Mouse (Mus musculus) G1E-ER4 (cell line): ENCODE results near the gene Grhl3. TPM values are rescaled to one million over a fixed set of nuclear protein-coding genes. Genes with fewer than 3 reads are reported as not detected.

Experiments
- GATA1 ChIP-seq: IDR thresholded peaks from one replicate; pipeline ENCODE4 v1.8.0; 2012; ENCODE audit warnings: low read length, inconsistent platforms
- polyA plus RNA-seq: library from polyadenylated mRNA; stranded (reverse); fragments of >175 nt; gene quantifications from 2 replicates; pipeline ENCODE4 v1.2.3, GENCODE M21; 2012

Grhl3 gene
- polyA plus RNA-seq, 1 experiment: not detected

DNA sequence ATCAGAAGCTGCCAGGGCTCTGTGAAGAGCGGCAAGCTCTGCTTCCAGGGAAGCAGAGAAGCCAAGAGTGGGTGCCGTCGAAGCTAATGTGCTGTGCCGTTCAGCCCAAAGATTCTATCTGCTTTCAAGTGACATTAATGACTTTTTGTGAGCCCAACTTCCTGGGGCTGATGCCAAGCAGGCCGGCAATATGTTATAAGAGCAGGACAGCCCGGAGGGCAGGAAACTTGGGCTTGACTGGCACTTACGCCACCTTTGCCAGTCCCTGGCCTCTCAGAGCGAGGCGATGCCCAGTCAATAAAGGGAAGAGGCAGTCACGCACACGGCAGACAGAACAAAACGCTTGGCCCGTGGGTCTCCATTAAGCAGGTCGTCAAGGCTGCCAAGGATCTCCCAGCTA, 25.9 kb downstream of the Grhl3 start:
- TF ChIP-seq GATA1: no peak

DNA sequence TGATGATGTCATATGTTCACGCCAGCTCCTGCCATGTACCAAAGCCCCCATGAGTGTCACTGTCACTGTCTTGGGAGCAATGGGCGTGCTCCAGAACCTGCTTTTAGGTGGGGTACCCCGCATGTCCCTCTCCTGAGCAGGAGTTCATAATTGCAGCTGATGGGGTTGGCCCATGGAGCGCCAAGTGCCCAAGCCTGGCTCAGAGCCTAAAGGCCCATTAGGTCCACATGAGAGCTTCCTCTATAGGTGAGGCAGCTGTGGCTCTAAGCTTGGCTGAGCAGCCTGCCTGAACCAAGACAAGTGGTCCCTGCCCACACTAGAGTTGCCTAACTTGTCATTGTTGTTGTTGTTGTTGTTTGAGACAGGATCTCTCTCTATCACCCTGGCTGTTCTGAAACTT, 26.6 kb downstream of the Grhl3 start:
- no peak for TF ChIP-seq GATA1

DNA sequence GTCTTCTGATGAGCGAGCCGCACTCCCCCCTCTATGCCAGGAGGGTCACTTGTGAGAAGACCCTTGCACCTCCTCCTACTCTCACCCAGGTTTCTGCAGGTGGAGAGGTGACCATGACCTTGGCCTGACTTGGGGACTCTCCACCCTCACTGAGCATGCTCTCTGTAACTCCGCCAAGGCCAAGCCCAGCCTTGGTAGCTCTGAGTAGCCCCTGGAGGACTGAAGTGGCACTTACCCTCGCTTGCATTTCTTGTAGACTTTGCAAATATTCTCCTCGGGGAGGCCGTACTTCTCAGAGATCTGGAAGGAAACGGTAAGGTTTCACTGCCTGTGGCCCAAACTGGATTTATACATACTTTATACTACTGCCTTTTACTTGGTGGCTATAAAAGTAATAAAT, 27.4 kb downstream of the Grhl3 start:
- TF ChIP-seq GATA1: no peak

DNA sequence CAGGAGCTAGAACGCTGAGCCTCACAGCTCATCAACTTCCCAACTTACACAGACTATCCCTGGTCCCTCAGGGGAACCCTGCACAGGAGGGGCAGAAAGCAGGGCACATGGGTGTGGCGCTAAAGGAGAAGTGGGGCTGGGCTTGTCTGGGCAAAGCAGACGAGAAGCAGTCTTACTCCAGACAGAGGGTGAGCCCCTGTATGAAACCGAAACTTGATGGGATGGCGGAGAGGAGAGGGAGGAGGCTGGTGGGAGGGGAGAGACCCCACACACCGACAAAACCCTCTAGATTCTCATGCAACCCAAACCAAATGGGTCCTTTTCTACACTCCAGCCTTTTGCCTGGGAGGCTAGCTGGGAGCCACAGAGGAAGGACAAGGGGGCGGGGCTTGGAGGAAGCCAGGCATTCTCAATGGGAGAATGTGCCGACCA, 28.3 kb downstream of the Grhl3 start:
- TF ChIP-seq GATA1: no peak

DNA sequence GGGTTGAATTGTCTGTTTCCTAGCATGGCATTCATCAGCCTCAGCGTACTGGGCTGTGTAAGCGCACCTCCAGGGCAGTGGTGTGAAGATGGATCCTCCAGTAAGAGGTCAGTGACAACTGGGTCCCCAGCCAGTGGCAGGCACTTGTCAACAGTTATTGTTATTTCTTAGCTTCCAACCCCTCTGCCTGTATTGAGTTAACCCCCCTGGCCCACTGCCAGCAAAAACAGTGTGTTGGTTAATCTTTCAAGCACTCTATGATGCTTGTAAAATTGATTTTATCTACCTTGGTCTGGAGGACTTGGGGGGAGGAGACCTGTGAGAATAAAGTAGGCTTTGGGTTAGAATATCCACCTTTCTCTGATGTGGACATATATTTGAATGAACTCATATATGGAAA, 29.1 kb downstream of the Grhl3 start:
- no peak for TF ChIP-seq GATA1

DNA sequence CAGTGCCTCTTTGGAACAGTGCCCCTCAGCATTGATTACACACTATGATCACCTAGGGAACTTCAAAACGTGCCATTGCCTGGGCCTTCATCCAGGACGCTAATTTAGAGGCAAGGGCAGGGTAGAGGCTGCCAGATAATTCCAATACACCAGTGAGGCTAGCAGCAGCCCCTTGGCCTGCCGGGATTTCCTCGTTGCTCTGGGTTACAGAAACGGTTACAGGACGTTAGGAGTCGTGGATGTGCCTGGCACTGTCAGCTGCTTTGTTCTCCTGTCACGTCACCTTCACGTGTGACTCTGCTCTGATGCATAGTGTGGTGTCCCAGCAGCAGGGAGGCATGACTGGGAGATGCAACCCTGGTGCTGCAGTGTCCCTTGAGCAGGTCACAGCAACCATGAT, 33.4 kb downstream of the Grhl3 start:
- TF ChIP-seq GATA1: no peak

DNA sequence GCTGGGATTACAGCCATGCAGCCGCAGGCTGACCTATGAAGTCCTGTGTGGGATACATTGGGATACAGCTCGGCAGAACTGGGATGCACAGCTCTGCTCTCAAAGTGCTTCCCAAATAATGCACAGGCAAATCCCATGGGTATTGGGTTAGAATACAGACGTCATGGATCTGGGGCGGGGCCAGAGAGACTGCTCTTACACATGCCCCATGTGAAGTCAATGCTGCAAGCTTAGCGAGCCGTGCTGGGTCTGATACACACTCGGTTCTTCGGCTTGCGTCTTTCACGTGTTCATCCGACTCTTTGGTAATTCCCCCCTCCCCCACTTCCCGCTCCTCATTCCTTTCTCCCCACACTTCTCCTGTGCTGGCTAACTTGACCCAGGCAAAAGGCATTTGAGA, 34.4 kb downstream of the Grhl3 start:
- TF ChIP-seq GATA1: no peak

DNA sequence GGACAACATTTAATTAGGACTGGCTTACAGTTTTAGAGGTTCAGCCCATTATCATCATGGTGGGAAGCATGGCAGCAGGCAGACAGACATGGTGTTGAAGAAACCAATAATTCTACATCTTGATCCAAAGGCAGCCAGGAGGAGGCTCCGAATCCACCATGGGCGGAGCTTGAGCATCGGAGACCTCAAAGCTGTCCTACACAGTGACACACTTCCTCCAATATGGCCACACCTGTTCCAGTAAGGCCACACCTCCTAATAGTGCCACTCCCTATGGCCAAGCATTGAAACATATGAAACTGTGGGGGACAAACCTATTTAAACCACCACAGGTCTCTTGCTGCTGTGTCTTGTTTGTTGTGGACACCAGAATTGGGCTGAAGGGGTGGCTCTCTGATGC, 38.4 kb downstream of the Grhl3 start:
- no peak for TF ChIP-seq GATA1

DNA sequence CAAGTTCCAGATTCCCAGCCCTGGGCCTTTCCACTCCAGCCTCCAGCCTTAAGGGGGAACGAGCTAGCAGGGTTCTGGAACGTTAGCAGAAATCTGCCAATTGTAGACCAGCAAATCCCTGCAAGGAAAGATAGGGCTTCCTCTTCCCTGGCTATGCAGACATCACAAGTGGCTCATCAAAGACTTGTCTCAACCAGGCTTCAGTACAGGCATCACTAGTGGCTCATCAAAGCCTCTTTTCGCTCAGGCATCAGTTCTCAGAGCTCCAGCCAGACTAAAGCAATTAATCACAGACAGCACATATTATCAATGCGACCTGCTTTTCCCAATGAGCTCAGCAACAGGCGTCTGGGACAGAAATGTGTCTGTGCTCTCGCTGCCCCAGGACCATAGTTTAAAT, 40.4 kb downstream of the Grhl3 start:
- TF ChIP-seq GATA1: no peak

DNA sequence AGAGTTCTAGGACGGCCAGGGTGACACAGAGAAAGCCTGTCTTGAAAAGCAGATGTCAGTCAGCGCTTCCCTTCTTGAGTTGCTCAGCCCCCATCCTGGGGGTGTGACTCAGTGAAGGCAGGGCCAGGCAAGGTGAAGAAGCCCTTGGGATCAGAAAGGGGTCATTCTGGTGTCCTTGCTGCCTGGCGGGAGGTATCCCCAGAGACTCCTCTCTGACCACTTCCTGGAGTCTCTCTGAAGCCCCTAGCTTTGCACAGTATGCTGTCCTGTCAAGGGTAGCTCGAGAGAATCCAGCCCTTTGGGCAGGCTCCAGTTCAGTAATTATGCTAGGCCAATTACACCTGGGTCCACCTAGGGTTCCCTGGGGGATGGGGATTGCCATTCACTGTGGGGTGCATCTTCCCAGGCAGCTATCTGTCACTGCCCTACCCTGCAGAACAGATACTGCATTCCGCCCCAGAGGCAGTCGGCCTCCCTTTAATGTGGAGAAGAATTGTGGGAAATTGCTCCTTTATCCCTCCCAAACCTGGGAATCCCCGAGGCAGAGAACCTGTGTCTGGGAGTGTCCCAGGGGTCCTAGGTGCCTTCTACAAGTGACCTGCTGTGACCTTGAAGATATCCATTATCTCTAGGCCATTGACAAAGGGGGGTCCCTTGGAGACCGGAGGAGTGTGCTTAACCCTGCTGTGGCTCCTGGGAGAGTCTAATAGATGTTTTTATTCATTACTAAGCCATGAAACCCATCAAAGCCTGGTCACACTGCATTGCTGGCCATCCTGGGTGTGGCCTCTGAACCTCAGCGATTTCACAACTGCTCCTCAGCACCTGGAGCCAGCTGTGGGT, 41.4 kb downstream of the Grhl3 start:
- no peak for TF ChIP-seq GATA1

DNA sequence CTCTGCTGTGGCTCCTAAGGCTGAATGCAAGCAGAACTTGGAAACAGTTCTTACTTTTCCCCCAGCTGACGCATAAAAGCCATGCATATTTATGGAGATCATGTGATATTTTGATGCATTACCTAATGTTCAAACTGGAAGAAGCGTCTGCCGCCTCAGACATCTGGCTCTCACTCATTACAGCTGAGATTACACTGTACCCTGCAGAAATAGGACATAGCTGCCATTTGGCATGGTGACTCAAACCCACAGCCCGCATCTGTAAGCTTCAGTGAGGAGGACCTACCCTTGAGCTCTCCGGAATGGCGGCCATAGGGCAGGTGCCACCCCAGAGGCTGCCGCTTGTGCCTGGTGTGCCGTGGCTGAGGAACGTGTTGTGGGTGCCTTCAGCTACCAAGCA, 42.2 kb downstream of the Grhl3 start:
- TF ChIP-seq GATA1: no peak

DNA sequence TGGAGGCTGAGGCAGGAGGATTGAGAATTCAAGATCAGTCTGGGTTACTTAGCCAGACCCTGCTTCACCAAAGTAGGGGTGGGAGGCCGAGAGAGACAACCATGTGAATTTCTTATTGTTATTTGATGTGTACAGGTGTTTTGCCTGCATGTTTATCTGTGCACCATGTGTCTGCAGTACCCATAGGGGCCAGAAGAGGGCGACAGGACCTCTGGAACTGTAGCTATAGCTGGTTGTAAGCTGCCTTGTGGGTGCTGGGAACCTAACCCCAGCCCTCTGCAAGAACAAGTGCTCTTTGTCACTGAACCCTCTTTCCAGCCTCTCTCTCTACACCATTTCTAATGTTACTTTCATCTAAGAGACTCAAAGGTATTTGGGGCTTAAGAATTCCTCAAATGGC, 43.2 kb downstream of the Grhl3 start:
- TF ChIP-seq GATA1: no peak

DNA sequence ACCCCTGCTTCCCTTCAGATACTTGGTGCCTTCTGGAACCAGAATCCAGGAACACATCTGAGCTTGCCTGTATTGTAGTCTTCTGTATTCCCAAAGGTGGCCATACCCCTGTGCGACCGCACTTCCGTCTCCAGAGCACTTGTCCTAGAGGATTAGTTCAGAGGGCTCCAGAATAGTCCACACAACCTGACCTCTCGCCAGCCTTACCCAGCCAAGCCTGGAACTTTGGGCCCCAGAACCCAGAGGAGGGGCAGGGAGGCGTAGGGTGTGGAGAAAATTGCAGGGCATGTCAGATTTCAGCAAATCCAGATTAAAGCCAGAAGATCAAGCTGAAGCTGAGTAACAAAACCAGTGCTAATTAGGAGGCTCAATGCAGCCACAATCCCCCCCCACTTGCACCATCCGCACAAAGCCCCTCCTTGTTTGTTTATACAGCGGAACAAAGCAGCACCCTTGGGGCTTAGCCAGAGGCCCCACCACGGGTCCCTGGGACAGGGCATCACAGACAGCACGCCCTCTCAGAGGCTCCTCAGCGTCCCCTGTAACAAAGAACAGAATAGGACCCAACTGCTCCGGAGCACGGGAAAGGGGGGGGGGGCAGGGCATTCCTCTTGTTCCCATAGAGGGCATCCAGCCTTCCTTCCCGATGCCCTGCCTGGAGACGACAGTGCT, 47.3 kb downstream of the Grhl3 start:
- no peak for TF ChIP-seq GATA1

DNA sequence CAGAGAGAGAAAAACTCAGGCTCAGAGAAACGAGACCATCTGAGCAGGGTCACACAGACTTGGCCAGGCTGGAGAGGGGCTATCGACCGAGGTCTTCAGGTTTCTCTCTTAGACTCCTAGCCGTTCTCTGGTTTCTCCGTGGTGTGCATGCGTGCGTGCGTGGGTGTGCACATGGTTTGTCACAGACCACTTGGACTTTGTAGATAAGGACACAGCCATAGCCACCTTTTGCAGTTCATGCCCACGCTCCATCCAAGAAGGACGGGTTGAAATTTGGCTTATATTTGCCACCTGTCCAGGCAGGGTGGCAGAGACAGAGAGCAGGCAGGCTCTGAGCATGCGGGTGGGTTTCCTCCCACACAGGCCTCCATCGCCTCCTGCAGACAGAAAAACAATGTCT, 48.4 kb downstream of the Grhl3 start:
- TF ChIP-seq GATA1: no peak

DNA sequence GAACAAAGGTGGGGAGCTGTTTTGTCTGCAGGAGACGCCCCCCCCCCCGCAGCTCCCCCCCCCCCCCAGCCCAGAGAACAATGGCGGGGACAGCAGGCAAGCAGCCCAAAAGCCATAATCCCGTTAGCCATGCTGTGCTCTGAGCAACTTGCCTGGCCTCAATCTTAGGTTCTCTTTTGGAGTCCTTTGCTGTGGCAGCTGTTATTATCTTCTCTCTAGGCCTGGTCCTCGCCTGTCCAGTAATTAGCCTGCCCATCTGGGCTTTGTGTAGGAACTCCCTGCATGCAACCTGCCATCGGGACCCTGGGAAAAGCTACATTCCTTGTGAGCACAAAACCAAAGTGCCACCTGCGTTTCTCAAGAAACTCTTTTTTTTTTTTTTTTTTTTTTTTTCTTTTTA, 49.5 kb downstream of the Grhl3 start:
- no peak for TF ChIP-seq GATA1

DNA sequence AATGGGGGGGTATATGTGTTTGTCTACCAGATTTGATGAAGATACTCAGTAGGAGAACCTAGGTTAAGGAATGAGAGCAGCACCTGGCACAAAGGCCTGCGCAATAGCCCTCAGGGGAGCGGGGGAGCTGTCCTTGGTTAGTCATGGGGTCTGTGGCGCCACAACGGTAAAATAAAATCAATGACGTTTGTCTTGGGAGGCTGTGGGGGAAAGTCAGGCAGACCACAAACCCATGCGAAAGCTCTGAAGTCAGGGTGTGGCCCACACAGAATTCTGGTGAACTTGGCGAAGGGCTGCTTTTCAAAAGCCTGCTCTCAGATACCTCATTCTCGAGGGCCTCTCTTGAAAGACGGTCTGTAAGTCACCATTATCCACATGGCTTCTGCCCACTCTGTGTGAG, 53.0 kb downstream of the Grhl3 start:
- no peak for TF ChIP-seq GATA1

DNA sequence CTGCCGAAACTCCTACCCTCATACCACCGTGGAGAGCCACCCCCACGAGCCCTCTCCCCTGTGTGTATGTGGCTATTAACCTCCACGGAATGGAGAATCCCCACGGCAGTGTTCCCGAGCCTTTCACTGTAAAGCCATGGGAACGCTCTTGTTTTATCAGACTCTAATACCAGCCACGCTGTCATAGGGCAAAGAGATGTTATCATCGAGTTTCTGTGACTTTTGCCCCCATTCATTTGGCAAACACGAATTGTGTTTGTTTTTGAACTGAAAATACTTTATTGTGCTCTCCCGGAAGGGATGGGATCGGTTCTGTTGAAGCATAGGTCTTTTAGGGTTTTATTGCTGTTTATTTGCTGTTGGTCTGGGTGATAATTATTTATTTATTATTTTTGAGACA, 55.3 kb downstream of the Grhl3 start:
- TF ChIP-seq GATA1: no peak
